In the genomic region with DNA sequence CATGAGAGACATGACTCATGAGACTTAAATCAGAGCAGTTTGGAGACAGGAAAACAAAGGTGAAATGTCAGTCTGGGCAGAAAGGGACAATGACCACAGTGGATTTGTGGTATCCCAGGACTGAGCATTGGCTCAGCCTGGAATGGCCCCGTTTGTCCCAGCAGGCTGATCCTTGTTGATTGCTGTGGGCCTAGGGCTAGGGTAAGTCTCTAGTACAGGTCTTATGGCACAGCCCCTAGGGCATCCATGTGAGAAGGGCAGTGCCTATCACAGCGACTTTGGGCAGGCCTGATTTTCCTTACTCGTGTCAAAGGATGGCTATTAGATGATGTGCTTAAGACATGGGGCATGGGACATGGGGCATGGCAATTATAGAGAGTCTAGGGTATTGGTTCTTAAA, we compare ENCODE assay signal across 21 mouse cellular contexts. TPM values are rescaled to one million over a fixed set of nuclear protein-coding genes. Genes with fewer than 3 reads are reported as not detected.
A peak's percentile ranks its signal among the peaks of the same experiment; 100 is the strongest.
DNase-seq lines count a peak whose midpoint lies in the region; ATAC-seq and TF ChIP-seq lines count a peak whose summit lies in the region.
"Had no signal": no experiment of that assay in that cellular context is flagged by ENCODE, and none has a peak within 500 bp of the region (broad histone marks: within the 10 kb centered on the region; RNA-seq: fewer than 3 reads in every experiment).

No protein-coding gene starts in this region.

- H3K4me1 ChIP-seq in heart, embryonic 10.5 days: no peaks in the 10 kb centered on the region
- no peaks in the 10 kb centered on the region for H3K4me1 ChIP-seq in heart, embryonic 11.5 days (ENCODE audit: control insufficient read depth, insufficient read depth, low read length)
- H3K4me1 ChIP-seq in kidney, adult 2 months (ENCODE audit: control insufficient read depth, insufficient read depth, low read length): no peaks in the 10 kb centered on the region

- WGBS in heart, embryonic 10.5 days: 77% methylated on average over 3 of the region's 3 CpGs
- WGBS in heart, embryonic 11.5 days (ENCODE audit: insufficient replicate concordance): 75% methylated on average over 3 of the region's 3 CpGs
- WGBS in kidney, adult 2 months: 74% methylated on average over 3 of the region's 3 CpGs

- ATAC-seq in heart, embryonic 11.5 days (replicated peaks; ENCODE audit: insufficient number of reproducible peaks, low FRiP score, low TSS enrichment): no peak
- ATAC-seq: activated CD4-positive, CD25-positive, alpha-beta regulatory T cell, adult 4 months; CD4-positive, CD25-positive, alpha-beta regulatory T cell, adult 4 months; Patski had no signal

- intact Hi-C loops in heart, postnatal 36 days (cut with DNase I): no loop called here

- H3K27ac ChIP-seq in heart, embryonic 10.5 days: no peak overlapping the region
- no peak overlapping the region for H3K27ac ChIP-seq in heart, embryonic 11.5 days (ENCODE audit: low read depth, low read length)
- no peak overlapping the region for H3K27ac ChIP-seq in kidney, adult 2 months (ENCODE audit: insufficient read depth, low read depth, low read length)

- no peaks in the 10 kb centered on the region for H3K27me3 ChIP-seq in heart, embryonic 10.5 days (ENCODE audit: insufficient read depth, poor library complexity, severe bottlenecking)
- no peaks in the 10 kb centered on the region for H3K27me3 ChIP-seq in heart, embryonic 11.5 days (ENCODE audit: control insufficient read depth, insufficient read depth, low read length)
- H3K27me3 ChIP-seq in kidney, adult 2 months (replicated peaks; ENCODE audit: control insufficient read depth, insufficient read depth, low read length): no peaks in the 10 kb centered on the region
- H3K27me3 ChIP-seq: CH12.LX, Patski had no signal

- no peak for TF ChIP-seq POLR2A in kidney, adult 2 months (IDR thresholded peaks at IDR 0.05; ENCODE audit: low read depth, low read length)

- no peaks in the 10 kb centered on the region for H3K9me3 ChIP-seq in heart, embryonic 10.5 days
- H3K9me3 ChIP-seq in heart, embryonic 11.5 days (replicated peaks; ENCODE audit: control insufficient read depth, low read length): no peaks in the 10 kb centered on the region
- H3K9me3 ChIP-seq: G1E had no signal

- H3K4me3 ChIP-seq in heart, embryonic 10.5 days: no peak overlapping the region
- H3K4me3 ChIP-seq in heart, embryonic 11.5 days (ENCODE audit: low read depth, low read length): no peak overlapping the region
- no peak overlapping the region for H3K4me3 ChIP-seq in kidney, adult 2 months (ENCODE audit: insufficient read depth, low read depth, low read length)

- no peak overlapping the region for H3K4me2 ChIP-seq in heart, embryonic 11.5 days

- no peak for TF ChIP-seq CTCF in kidney, adult 2 months (conservative IDR thresholded peaks at IDR 0.05; ENCODE audit: insufficient read depth, insufficient read length, low read depth, low read length)

- DNase-seq in heart, adult 11 months: peak; percentile 69
- DNase-seq in heart, postnatal 36 days: no peak
- peak; percentile 55 for DNase-seq in heart, embryonic 10.5 days (ENCODE audit: low spot score)
- DNase-seq in kidney, adult 2 months: peak; percentile 7
- no peak for DNase-seq in kidney, adult 8-10 months
- DNase-seq: adrenal gland, adult 2 months; adrenal gland, adult 8-10 months; adrenal gland, postnatal 10 days; adrenal gland, postnatal 14 days; adrenal gland, postnatal 25 days; adrenal gland, postnatal 36 days; B cell, adult 2 months; cerebellum, adult 11 months; cerebellum, adult 11-12 months; cerebellum, adult 18-20 months had no signal

- no peaks in the 10 kb centered on the region for H3K36me3 ChIP-seq in heart, embryonic 10.5 days
- no peaks in the 10 kb centered on the region for H3K36me3 ChIP-seq in heart, embryonic 11.5 days (ENCODE audit: control insufficient read depth, insufficient read depth, low read length)
- no peaks in the 10 kb centered on the region for H3K36me3 ChIP-seq in kidney, adult 2 months (ENCODE audit: control insufficient read depth, insufficient read depth, low read length)
- H3K36me3 ChIP-seq: G1E had no signal

- H3K9ac ChIP-seq in heart, embryonic 11.5 days (ENCODE audit: low read depth, low read length): no peak overlapping the region

RNA-seq across cellular contexts. Expression of a gene that starts 41.4 kb away (rescaled TPM):
- 10 to 100 TPM; 54.6 to 75.2 TPM for total RNA-seq in heart, postnatal 36 days (2021)
- polyA plus RNA-seq in heart, embryonic 10.5 days (2016; fragmentation: Nextera tagmentation; extraction: Ambion mirVana): 173 and 235 TPM in 2 replicates
- 158 and 159 TPM in 2 replicates for polyA plus RNA-seq in heart, embryonic 11.5 days (2014; fragmentation: Nextera tagmentation; extraction: Ambion mirVana)
- 373 and 427 TPM in 2 replicates for polyA plus RNA-seq in kidney, adult 2 months (2012; rRNA removed)

Comparison
In these comparisons a context has a peak if more than half of its experiments do, and no peak if none do; other contexts are left out.
1. DNase-seq: peak in heart, adult 11 months (single experiment), heart, embryonic 10.5 days (single experiment) and kidney, adult 2 months (single experiment); none in heart, postnatal 36 days (0 of 2) and kidney, adult 8-10 months (0 of 2).